Mouse (Mus musculus): ENCODE measurements around the gene Anks4b.

- no peak for TF ChIP-seq CTCF (IDR thresholded peaks at IDR 0.05; ENCODE audit: low read depth)
- no peak for TF ChIP-seq EP300 (optimal IDR thresholded peaks at IDR 0.05)
Measured at GRCm38 (mm10) chr7:120192207-120192606, 18.5 kb downstream of the Anks4b start.

Measured in stomach, postnatal 0 days (tissue).